Mouse (Mus musculus) heart, postnatal 0 days (tissue): ENCODE results near the gene Afap1. TPM values are rescaled to one million over a fixed set of nuclear protein-coding genes. Genes with fewer than 3 reads are reported as not detected.

Source experiments
- ATAC-seq: fragments of 200-750 bp; cut with Nextera tagmentation; 2 replicates; pipeline ENCODE4 v1.8.0; 2017; ENCODE audit warnings: low read depth, moderate number of reproducible peaks, moderate library complexity; ENCODE audit not compliant: insufficient read depth
- DNase-seq: peaks from one replicate; pipeline ENCODE4 v3.0.0-alpha.2; 2016; ENCODE audit warnings: low spot score
- H3K27ac ChIP-seq: fragments of 300-500 bp; sonication (generic); 2 replicates; pipeline ENCODE4 v1.5.1; 2014; ENCODE audit warnings: low read depth, mild to moderate bottlenecking
- H3K27me3 ChIP-seq: fragments of 300-500 bp; sonication (generic); 2 replicates; pipeline ENCODE4 v1.6.1; 2014; ENCODE audit warnings: low read length, mixed read lengths; ENCODE audit not compliant: control insufficient read depth, insufficient read depth
- H3K36me3 ChIP-seq: fragments of 300-500 bp; sonication (generic); replicated peaks from 2 replicates; pipeline ENCODE4 v1.6.1; 2014; ENCODE audit warnings: low read length, mixed read lengths; ENCODE audit not compliant: control insufficient read depth, insufficient read depth
- H3K4me1 ChIP-seq: fragments of 300-500 bp; sonication (generic); 2 replicates; pipeline ENCODE4 v1.6.1; 2014; ENCODE audit warnings: antibody characterized with exemption; ENCODE audit not compliant: control insufficient read depth, insufficient read depth
- H3K4me2 ChIP-seq: fragments of 300-500 bp; sonication (generic); 2 replicates; pipeline ENCODE4 v1.6.1; 2014; ENCODE audit warnings: low read depth, mild to moderate bottlenecking, low read length, moderate library complexity
- H3K4me3 ChIP-seq: fragments of 300-500 bp; sonication (generic); 2 replicates; pipeline ENCODE4 v1.5.1; 2014; ENCODE audit warnings: low read depth, low read length
- H3K9ac ChIP-seq: fragments of 300-500 bp; sonication (generic); replicated peaks from 2 replicates; pipeline ENCODE4 v1.6.1; 2014; ENCODE audit warnings: low read depth, low read length, mixed read lengths
- H3K9me3 ChIP-seq: fragments of 300-500 bp; sonication (generic); replicated peaks from 2 replicates; pipeline ENCODE4 v1.6.1; 2016; ENCODE audit warnings: low read length; ENCODE audit not compliant: control insufficient read depth
- CTCF ChIP-seq: IDR thresholded peaks from 2 replicates; pipeline ENCODE4 v1.5.1; 2016; ENCODE audit warnings: antibody characterized with exemption, control low read depth, low read depth
- EP300 ChIP-seq: IDR thresholded peaks from 2 replicates; pipeline ENCODE4 v1.6.1; 2016; ENCODE audit warnings: antibody characterized with exemption, low read depth
- WGBS: fragments of 180-500 bp; shearing (Covaris S2); extraction: QIAGEN DNeasy Blood & Tissue Kit; methylation state at CpG from one replicate; pipeline ENCODE4 v1.1.7; 2014; 5-methylcytosine and 5-hydroxymethylcytosine counted together
- polyA plus RNA-seq: library from polyadenylated mRNA; unstranded; fragments of >200 nt; fragmentation: Nextera tagmentation; extraction: Ambion mirVana; gene quantifications from 2 replicates; pipeline ENCODE4 v1.2.1, GENCODE M21; 2015
- total RNA-seq: library from RNA; depleted of rRNA; stranded (reverse); fragments of >200 nt; gene quantifications from 2 replicates; pipeline ENCODE4 v1.2.3, GENCODE M21; 2014; ENCODE audit warnings: low replicate concordance

Afap1 gene
- total and polyA plus RNA-seq, 2 experiments from 2014 or later, result 14.9 to 30.3 TPM

GRCm38 (mm10) chr5:35985611-35986010, 92.5 kb downstream of the Afap1 start:
- Histone ChIP-seq H3K4me3 (no peak overlapping the region), H3K9me3 (no peaks in the 10 kb centered on the region), H3K27ac (peak overlapping the region; percentile 56), H3K4me2 (no peak overlapping the region), H3K27me3 (no peaks in the 10 kb centered on the region), H3K36me3 (peaks cover 81% of the 10 kb centered on the region), H3K9ac (no peak overlapping the region), H3K4me1 (no peaks in the 10 kb centered on the region)
- ATAC-seq, result peak; percentile 82
- 34% methylated on average over 8 of the region's 8 CpGs for WGBS
- TF ChIP-seq EP300 (no peak), CTCF (no peak)
- peak; percentile 71 for DNase-seq

DNA sequence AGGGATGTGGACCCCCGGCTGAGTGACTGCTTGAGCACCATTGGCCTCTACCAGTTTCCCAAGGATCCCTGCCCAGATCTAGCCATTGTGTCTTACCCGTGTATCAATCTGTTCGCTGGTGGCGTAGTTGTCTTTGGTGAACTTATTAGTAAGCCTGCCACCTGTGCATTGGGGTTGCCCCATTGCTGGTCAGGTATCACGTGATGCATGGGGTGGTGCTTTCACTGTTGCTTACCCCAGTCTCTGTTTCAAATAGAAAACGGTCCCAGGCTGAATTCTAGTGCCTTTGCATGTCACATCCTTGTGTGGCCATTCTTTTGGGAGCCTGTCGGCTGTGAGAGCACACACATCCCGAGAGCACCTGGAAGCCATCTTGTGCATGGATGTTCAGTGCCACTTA, 95.0 kb downstream of the Afap1 start:
- no peak for DNase-seq
- Histone ChIP-seq H3K4me1 (no peaks in the 10 kb centered on the region), H3K27me3 (no peaks in the 10 kb centered on the region), H3K9ac (no peak overlapping the region), H3K9me3 (no peaks in the 10 kb centered on the region), H3K36me3 (peaks cover 88% of the 10 kb centered on the region), H3K27ac (no peak overlapping the region), H3K4me3 (no peak overlapping the region), H3K4me2 (no peak overlapping the region)
- ATAC-seq, result no peak
- 94% methylated on average over 8 of the region's 8 CpGs for WGBS
- TF ChIP-seq EP300, result no peak
- TF ChIP-seq CTCF, result no peak

GRCm38 (mm10) chr5:35989506-35989905, 96.4 kb downstream of the Afap1 start:
- no peak overlapping the region for H3K4me3 ChIP-seq
- no peaks in the 10 kb centered on the region for H3K9me3 ChIP-seq
- H3K9ac ChIP-seq, result no peak overlapping the region
- no peak overlapping the region for H3K27ac ChIP-seq
- no peak for DNase-seq
- H3K4me1 ChIP-seq, result no peaks in the 10 kb centered on the region
- TF ChIP-seq CTCF (no peak), EP300 (no peak)
- no peak overlapping the region for H3K4me2 ChIP-seq
- H3K36me3 ChIP-seq, result peaks cover 88% of the 10 kb centered on the region
- no peaks in the 10 kb centered on the region for H3K27me3 ChIP-seq
- WGBS, result 85% methylated on average over 6 of the region's 6 CpGs
- ATAC-seq, result no peak

DNA sequence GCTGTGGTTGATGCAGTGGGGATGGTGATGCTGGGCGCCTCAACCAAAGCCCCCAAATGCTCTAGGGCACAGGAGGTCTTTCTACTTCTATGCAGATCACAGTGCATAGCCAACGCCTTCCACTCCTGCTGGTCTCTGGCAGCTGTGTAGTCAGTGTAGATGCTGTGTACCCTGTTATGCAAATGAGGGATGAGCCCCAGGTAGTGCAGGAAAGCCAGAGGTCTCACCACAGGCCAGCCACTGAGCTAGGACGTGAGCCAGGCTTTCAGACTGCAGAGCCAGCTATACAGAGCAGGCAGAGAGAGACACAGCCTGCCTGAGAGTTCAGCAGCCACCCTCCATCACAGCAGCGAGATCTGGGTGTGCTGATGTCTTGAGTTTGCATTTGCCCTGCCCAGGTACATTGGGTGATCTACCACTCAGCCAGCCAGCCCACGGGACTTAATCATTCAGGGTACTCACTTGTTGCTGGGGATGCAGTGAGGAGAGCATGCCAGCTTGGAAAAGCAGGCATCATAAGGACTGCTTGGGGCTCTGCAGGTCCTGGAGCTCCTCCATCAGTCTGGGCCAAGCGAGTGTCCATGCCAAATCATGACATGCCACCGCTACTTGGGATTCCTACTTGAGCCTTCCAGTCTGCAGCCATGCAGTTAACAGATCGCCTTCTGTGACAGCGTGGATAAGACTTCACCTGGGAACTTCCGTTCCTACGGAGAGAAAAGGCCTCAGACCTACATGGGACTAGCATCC, 97.0 kb downstream of the Afap1 start:
- ATAC-seq, result no peak
- peaks cover 84% of the 10 kb centered on the region for H3K36me3 ChIP-seq
- WGBS, result 82% methylated on average over 11 of the region's 11 CpGs
- no peak overlapping the region for H3K4me3 ChIP-seq
- no peak overlapping the region for H3K9ac ChIP-seq
- H3K27me3 ChIP-seq, result no peaks in the 10 kb centered on the region
- TF ChIP-seq EP300, result no peak
- TF ChIP-seq CTCF, result no peak
- no peak overlapping the region for H3K27ac ChIP-seq
- no peaks in the 10 kb centered on the region for H3K9me3 ChIP-seq
- no peaks in the 10 kb centered on the region for H3K4me1 ChIP-seq
- no peak for DNase-seq
- no peak overlapping the region for H3K4me2 ChIP-seq

- H3K27me3 ChIP-seq, result no peaks in the 10 kb centered on the region
- no peaks in the 10 kb centered on the region for H3K4me1 ChIP-seq
- ATAC-seq, result no peak
- DNase-seq, result no peak
- H3K36me3 ChIP-seq, result peaks cover 44% of the 10 kb centered on the region
- no peaks in the 10 kb centered on the region for H3K9me3 ChIP-seq
- no peak overlapping the region for H3K27ac ChIP-seq
- H3K9ac ChIP-seq, result no peak overlapping the region
- no peak for TF ChIP-seq EP300
- TF ChIP-seq CTCF, result no peak
- H3K4me3 ChIP-seq, result no peak overlapping the region
- 77% methylated on average over 10 of the region's 10 CpGs for WGBS
- H3K4me2 ChIP-seq, result no peak overlapping the region
These were observed 110.7 kb downstream of the Afap1 start for GRCm38 (mm10) chr5:36003797-36004196.

- no peak for ATAC-seq
- no peak for TF ChIP-seq CTCF
- TF ChIP-seq EP300, result no peak
- WGBS, result 63% methylated on average over 8 of the region's 8 CpGs
- no peak overlapping the region for H3K4me2 ChIP-seq
- DNase-seq, result no peak
- no peak overlapping the region for H3K9ac ChIP-seq
- H3K9me3 ChIP-seq, result no peaks in the 10 kb centered on the region
- no peak overlapping the region for H3K27ac ChIP-seq
- H3K27me3 ChIP-seq, result no peaks in the 10 kb centered on the region
- H3K4me1 ChIP-seq, result no peaks in the 10 kb centered on the region
- no peak overlapping the region for H3K4me3 ChIP-seq
- peaks cover 22% of the 10 kb centered on the region for H3K36me3 ChIP-seq
These were observed 113.0 kb downstream of the Afap1 start for GRCm38 (mm10) chr5:36006106-36006505.
